Mouse (Mus musculus) hindbrain, postnatal 0 days (tissue): ENCODE data around the gene Med17. TPM values are rescaled to one million over a fixed set of nuclear protein-coding genes. Genes with fewer than 3 reads are reported as not detected.
"Not testable (repeated sequence)": the region's sequence is repeated elsewhere in the genome, so short reads cannot be mapped to it uniquely, and the experiment has no call there.

Experiments used
- ATAC-seq: fragments of 200-750 bp; cut with Nextera tagmentation; 2 replicates; pipeline ENCODE4 v1.8.0; 2017; ENCODE audit warnings: mild to moderate bottlenecking, moderate TSS enrichment, moderate library complexity
- DNase-seq: peaks from one replicate; pipeline ENCODE4 v3.0.0-alpha.2; 2015; ENCODE audit warnings: low spot score
- H3K27ac ChIP-seq: fragments of 300-500 bp; sonication (generic); 2 replicates; pipeline ENCODE4 v1.5.1; 2014; ENCODE audit warnings: mild to moderate bottlenecking
- H3K27me3 ChIP-seq: fragments of 300-500 bp; sonication (generic); 2 replicates; pipeline ENCODE4 v1.6.1; 2014; ENCODE audit warnings: low read length, mixed read lengths; ENCODE audit not compliant: insufficient read depth
- H3K36me3 ChIP-seq: fragments of 300-500 bp; sonication (generic); 2 replicates; pipeline ENCODE4 v1.6.1; 2014; ENCODE audit warnings: low read length, mixed read lengths; ENCODE audit not compliant: insufficient read depth
- H3K4me1 ChIP-seq: fragments of 300-500 bp; sonication (generic); 2 replicates; pipeline ENCODE4 v1.6.1; 2014; ENCODE audit warnings: antibody characterized with exemption, low read length, mixed read lengths; ENCODE audit not compliant: insufficient read depth
- H3K4me2 ChIP-seq: fragments of 300-500 bp; sonication (generic); 2 replicates; pipeline ENCODE4 v1.6.1; 2014; ENCODE audit warnings: low read depth, mild to moderate bottlenecking, low read length, moderate library complexity, mixed read lengths
- H3K4me3 ChIP-seq: fragments of 300-500 bp; sonication (generic); 2 replicates; pipeline ENCODE4 v1.5.1; 2014; ENCODE audit warnings: low read length
- H3K9ac ChIP-seq: fragments of 300-500 bp; sonication (generic); replicated peaks from 2 replicates; pipeline ENCODE4 v1.6.1; 2014; ENCODE audit warnings: mild to moderate bottlenecking, low read length, moderate library complexity, mixed read lengths
- H3K9me3 ChIP-seq: fragments of 300-500 bp; sonication (generic); 2 replicates; pipeline ENCODE4 v1.6.1; 2016; ENCODE audit warnings: low read length, mixed read lengths
- CTCF ChIP-seq: IDR thresholded peaks from 2 replicates; pipeline ENCODE4 v1.5.1; 2016; ENCODE audit warnings: antibody characterized with exemption, control low read depth, low read depth
- WGBS: fragments of 180-500 bp; shearing (Covaris S2); extraction: QIAGEN DNeasy Blood & Tissue Kit; methylation state at CpG from one replicate; pipeline ENCODE4 v1.1.7; 2014; 5-methylcytosine and 5-hydroxymethylcytosine counted together
- polyA plus RNA-seq: library from polyadenylated mRNA; unstranded; fragments of >200 nt; fragmentation: Nextera tagmentation; extraction: Ambion mirVana; gene quantifications from 2 replicates; pipeline ENCODE4 v1.2.1, GENCODE M21; 2015
- total RNA-seq: library from RNA; depleted of rRNA; stranded (reverse); fragments of >200 nt; gene quantifications from 2 replicates; pipeline ENCODE4 v1.2.3, GENCODE M21; 2014

The Med17 gene
- total and polyA plus RNA-seq, 2 experiments from 2014 or later = 19.0 to 21.9 TPM

DNA sequence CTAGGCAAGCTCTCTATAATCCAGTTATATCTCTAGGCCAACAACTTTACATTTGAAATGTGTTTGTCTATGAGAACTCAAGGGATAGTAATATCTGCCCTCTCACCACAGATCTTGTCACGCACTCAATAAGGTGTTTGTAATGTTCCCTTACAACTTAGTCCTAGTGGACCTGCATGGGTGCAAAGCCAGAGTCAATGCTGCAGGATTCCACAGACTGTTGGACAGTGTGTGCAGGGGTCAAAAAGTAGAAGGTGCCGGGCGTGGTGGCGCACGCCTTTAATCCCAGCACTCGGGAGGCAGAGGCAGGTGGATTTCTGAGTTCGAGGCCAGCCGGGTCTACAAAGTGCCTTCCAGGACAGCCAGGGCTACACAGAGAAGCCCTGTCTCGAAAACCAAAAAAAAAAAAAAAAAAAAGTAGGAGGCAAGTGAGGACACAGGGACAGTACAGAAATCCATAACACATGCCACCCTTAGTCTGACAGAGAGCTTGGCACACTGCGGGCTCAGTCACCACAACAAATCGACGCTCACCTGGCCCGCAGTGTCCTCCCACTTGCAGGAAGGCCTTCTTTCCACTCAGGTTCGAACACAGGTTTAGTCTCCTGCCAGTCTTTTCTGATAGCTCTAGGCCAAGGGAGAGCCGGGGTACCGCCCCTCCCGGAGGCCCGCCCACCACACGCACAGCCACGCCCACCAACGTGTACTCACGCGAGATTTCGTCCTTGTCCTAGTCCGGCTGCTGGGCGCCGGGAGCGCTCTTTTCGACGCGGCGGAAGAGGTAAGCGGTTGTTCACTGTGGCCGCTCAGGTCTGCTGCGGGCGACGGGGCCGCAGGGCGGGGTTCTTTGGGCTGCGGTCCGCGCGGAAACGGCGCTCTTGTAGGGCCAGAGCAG, 26.0 kb upstream of the Med17 start, which contains the start of gene Taf1d:
Gene Taf1d (plus strand): TSS at position 712 of the 895 bp plus-strand sequence.
- peak within 1 kb of the TSS; percentile 56 for H3K4me3 ChIP-seq
- H3K27me3 ChIP-seq = no peaks in the 10 kb centered on the region
- WGBS = 12% methylated on average over 45 of the region's 45 CpGs
- H3K4me2 ChIP-seq = peak within 1 kb of the TSS; percentile 77
- H3K36me3 ChIP-seq = peaks cover 13% of the 10 kb centered on the region
- peak; percentile 99 for ATAC-seq
- peaks cover 14% of the 10 kb centered on the region for H3K4me1 ChIP-seq
- peak; percentile 97 for DNase-seq
- peak within 1 kb of the TSS; percentile 70 for H3K9ac ChIP-seq
- TF ChIP-seq CTCF = no peak
- H3K9me3 ChIP-seq = no peaks in the 10 kb centered on the region
- H3K27ac ChIP-seq = peak within 1 kb of the TSS; percentile 86

GRCm38 (mm10) chr9:15302881-15303280, 23.1 kb upstream of the Med17 start:
- Histone ChIP-seq H3K4me2 (no peak overlapping the region), H3K9ac (no peak overlapping the region), H3K9me3 (no peaks in the 10 kb centered on the region), H3K4me3 (no peak overlapping the region), H3K36me3 (no peaks in the 10 kb centered on the region), H3K27ac (no peak overlapping the region), H3K27me3 (no peaks in the 10 kb centered on the region), H3K4me1 (peaks cover 9% of the 10 kb centered on the region)
- WGBS = 65% methylated on average over 2 of the region's 2 CpGs
- TF ChIP-seq CTCF = no peak
- no peak for ATAC-seq
- no peak for DNase-seq

DNA sequence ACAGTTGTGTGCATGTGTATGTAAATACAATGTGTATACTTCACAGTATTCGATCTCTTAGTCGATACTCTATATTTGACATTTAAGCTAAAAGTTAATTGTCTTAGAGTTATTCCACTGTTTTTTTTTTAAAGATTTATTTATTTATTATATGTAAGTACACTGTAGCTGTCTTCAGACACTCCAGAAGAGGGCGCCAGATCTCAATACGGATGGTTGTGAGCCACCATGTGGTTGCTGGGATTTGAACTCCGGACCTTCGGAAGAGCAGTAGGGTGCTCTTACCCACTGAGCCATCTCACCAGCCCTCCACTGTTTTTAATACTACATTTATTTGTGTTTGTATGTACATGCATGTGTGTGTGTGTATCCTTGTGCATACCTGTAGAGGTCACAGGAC, 22.3 kb upstream of the Med17 start:
- not testable (repeated sequence) for DNase-seq, H3K4me3 ChIP-seq

GRCm38 (mm10) chr9:15301399-15301798, 21.7 kb upstream of the Med17 start:
- Histone ChIP-seq H3K4me3 (no peak overlapping the region), H3K27ac (peak overlapping the region; percentile 60; the same call in 1 of the 2 replicates), H3K4me1 (no peaks in the 10 kb centered on the region), H3K9me3 (no peaks in the 10 kb centered on the region), H3K36me3 (no peaks in the 10 kb centered on the region), H3K27me3 (no peaks in the 10 kb centered on the region), H3K4me2 (peak overlapping the region; percentile 25; the same call in 1 of the 2 replicates), H3K9ac (no peak overlapping the region)
- DNase-seq (peak; percentile 16), ATAC-seq (no peak)
- TF ChIP-seq CTCF = no peak
- WGBS = 40% methylated on average over 6 of the region's 6 CpGs

More for the DNA sequence above, 22.3 kb upstream of the Med17 start:
- ATAC-seq, H3K36me3 ChIP-seq, H3K9me3 ChIP-seq, H3K27ac ChIP-seq, H3K4me1 ChIP-seq, H3K27me3 ChIP-seq, H3K9ac ChIP-seq, H3K4me2 ChIP-seq: not testable (repeated sequence)
- 83% methylated on average over 6 of the region's 6 CpGs for WGBS

DNA sequence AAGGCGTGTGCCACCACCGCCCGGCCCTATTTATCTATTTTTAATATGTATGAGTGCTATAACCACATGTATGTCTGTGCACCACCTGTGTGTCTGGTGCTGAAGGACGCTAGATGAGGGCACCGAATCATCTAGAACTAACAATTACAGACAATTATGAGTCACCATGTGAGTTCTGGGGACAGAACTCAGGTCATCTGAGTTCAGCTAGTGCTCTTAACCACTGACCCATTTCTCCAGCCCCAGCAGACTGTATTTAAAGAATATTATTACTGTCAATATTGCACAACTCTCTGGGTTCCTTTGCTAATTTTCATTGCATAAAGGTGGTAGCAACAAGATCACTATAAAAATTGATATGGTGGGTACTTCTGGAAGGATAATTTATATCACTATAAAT, 20.3 kb upstream of the Med17 start:
- Histone ChIP-seq H3K27ac (no peak overlapping the region), H3K36me3 (0 out of 2 replicates have a peak, but pooled peaks cover 4% of the 10 kb centered on the region), H3K4me1 (no peaks in the 10 kb centered on the region), H3K4me3 (no peak overlapping the region), H3K9me3 (no peaks in the 10 kb centered on the region), H3K9ac (no peak overlapping the region), H3K4me2 (no peak overlapping the region), H3K27me3 (no peaks in the 10 kb centered on the region)
- no peak for TF ChIP-seq CTCF
- no peak for ATAC-seq
- no peak for DNase-seq
- 89% methylated on average over 5 of the region's 5 CpGs for WGBS

- no peak overlapping the region for H3K4me2 ChIP-seq
- DNase-seq = no peak
- 0 out of 2 replicates have a peak, but pooled peaks cover 4% of the 10 kb centered on the region for H3K36me3 ChIP-seq
- H3K9me3 ChIP-seq = no peaks in the 10 kb centered on the region
- WGBS = 57% methylated on average over 2 of the region's 2 CpGs
- H3K4me1 ChIP-seq = no peaks in the 10 kb centered on the region
- no peak for ATAC-seq
- no peak overlapping the region for H3K4me3 ChIP-seq
- no peak for TF ChIP-seq CTCF
- H3K9ac ChIP-seq = no peak overlapping the region
- H3K27me3 ChIP-seq = no peaks in the 10 kb centered on the region
- no peak overlapping the region for H3K27ac ChIP-seq
Measured at GRCm38 (mm10) chr9:15298451-15298850, 18.7 kb upstream of the Med17 start.

GRCm38 (mm10) chr9:15297112-15297511, 17.4 kb upstream of the Med17 start:
- Histone ChIP-seq H3K4me2 (no peak overlapping the region), H3K27ac (no peak overlapping the region), H3K4me3 (no peak overlapping the region), H3K27me3 (no peaks in the 10 kb centered on the region), H3K9ac (no peak overlapping the region), H3K4me1 (no peaks in the 10 kb centered on the region), H3K9me3 (no peaks in the 10 kb centered on the region), H3K36me3 (peaks cover 4% of the 10 kb centered on the region; the same call in 1 of the 2 replicates)
- DNase-seq = no peak
- no peak for ATAC-seq
- 89% methylated on average over 7 of the region's 7 CpGs for WGBS
- no peak for TF ChIP-seq CTCF
